Comparison of ENCODE assay signal across 16 mouse cellular contexts in genomic region chr17:83374123-83374522, GRCm38 (mm10).
"Had no signal": no experiment of that assay in that cellular context is flagged by ENCODE, and none has a peak within 500 bp of the region (broad histone marks: within the 10 kb centered on the region; RNA-seq: fewer than 3 reads in every experiment).

No protein-coding gene starts in this region.

- H3K4me3 ChIP-seq: neural tube, embryonic 13.5 days; neural tube, embryonic 15.5 days; stomach, embryonic 15.5 days had no signal

- H3K9ac ChIP-seq: neural tube, embryonic 13.5 days; neural tube, embryonic 15.5 days; stomach, embryonic 15.5 days had no signal

- DNase-seq: retina, postnatal 1 day; right cerebral cortex, adult 18-20 months; right cerebral cortex, postnatal 14 days; right cerebral cortex, postnatal 25 days; right cerebral cortex, postnatal 4 days; spleen, adult 18-20 months; thymus, adult 18-20 months; thymus, adult 2 months; thymus, postnatal 14 days; thymus, postnatal 25 days; thymus, postnatal 36 days; thymus, postnatal 4 days had no signal

- H3K36me3 ChIP-seq: neural tube, embryonic 13.5 days; neural tube, embryonic 15.5 days; stomach, embryonic 15.5 days had no signal

- H3K9me3 ChIP-seq: neural tube, embryonic 13.5 days; neural tube, embryonic 15.5 days; stomach, embryonic 15.5 days had no signal

- H3K4me2 ChIP-seq: neural tube, embryonic 13.5 days; neural tube, embryonic 15.5 days; stomach, embryonic 15.5 days had no signal

- H3K27ac ChIP-seq: neural tube, embryonic 13.5 days; neural tube, embryonic 15.5 days; stomach, embryonic 15.5 days; stomach, postnatal 0 days had no signal

- H3K27me3 ChIP-seq: neural tube, embryonic 13.5 days; neural tube, embryonic 15.5 days; stomach, embryonic 15.5 days had no signal
